Mouse (Mus musculus) intestine, embryonic 16.5 days (tissue): ENCODE data around the gene Aldh18a1. TPM values are rescaled to one million over a fixed set of nuclear protein-coding genes. Genes with fewer than 3 reads are reported as not detected.

Source experiments
- ATAC-seq: fragments of 200-750 bp; cut with Nextera tagmentation; 2 replicates; pipeline ENCODE4 v1.8.0; 2017; ENCODE audit warnings: moderate TSS enrichment, moderate library complexity
- H3K27ac ChIP-seq: fragments of 300-500 bp; sonication (generic); 2 replicates; pipeline ENCODE4 v1.5.1; 2014; ENCODE audit warnings: mild to moderate bottlenecking, low read length
- H3K27me3 ChIP-seq: fragments of 300-500 bp; sonication (generic); replicated peaks from 2 replicates; pipeline ENCODE4 v1.6.1; 2014; ENCODE audit warnings: low read length, control low read depth, mixed read lengths; ENCODE audit not compliant: control insufficient read depth, insufficient read depth
- H3K36me3 ChIP-seq: fragments of 300-500 bp; sonication (generic); 2 replicates; pipeline ENCODE4 v1.6.1; 2014; ENCODE audit warnings: low read length, control low read depth; ENCODE audit not compliant: control insufficient read depth, insufficient read depth
- H3K4me1 ChIP-seq: fragments of 300-500 bp; sonication (generic); 2 replicates; pipeline ENCODE4 v1.6.1; 2014; ENCODE audit warnings: low read length, control low read depth, mixed read lengths; ENCODE audit not compliant: control insufficient read depth, insufficient read depth
- H3K4me2 ChIP-seq: fragments of 300-500 bp; sonication (generic); 2 replicates; pipeline ENCODE4 v1.6.1; 2014; ENCODE audit warnings: low read depth, low read length, control low read depth
- H3K4me3 ChIP-seq: fragments of 300-500 bp; sonication (generic); 2 replicates; pipeline ENCODE4 v1.5.1; 2014; ENCODE audit warnings: mild to moderate bottlenecking, low read length
- H3K9ac ChIP-seq: fragments of 300-500 bp; sonication (generic); 2 replicates; pipeline ENCODE4 v1.6.1; 2014; ENCODE audit warnings: low read depth, low read length
- H3K9me3 ChIP-seq: fragments of 300-500 bp; sonication (generic); 2 replicates; pipeline ENCODE4 v1.6.1; 2016; ENCODE audit warnings: low read length, control low read depth; ENCODE audit not compliant: control insufficient read depth
- WGBS: fragments of 180-500 bp; shearing (Covaris S2); extraction: QIAGEN DNeasy Blood & Tissue Kit; methylation state at CpG from one replicate; pipeline ENCODE4 v1.1.7; 2014; 5-methylcytosine and 5-hydroxymethylcytosine counted together
- polyA plus RNA-seq: library from polyadenylated mRNA; unstranded; fragments of >200 nt; fragmentation: Nextera tagmentation; extraction: Ambion mirVana; gene quantifications from 2 replicates; pipeline ENCODE4 v1.2.1, GENCODE M21; 2015

The Aldh18a1 gene
- polyA plus RNA-seq, 1 experiment from 2014 or later = 299 TPM

DNA sequence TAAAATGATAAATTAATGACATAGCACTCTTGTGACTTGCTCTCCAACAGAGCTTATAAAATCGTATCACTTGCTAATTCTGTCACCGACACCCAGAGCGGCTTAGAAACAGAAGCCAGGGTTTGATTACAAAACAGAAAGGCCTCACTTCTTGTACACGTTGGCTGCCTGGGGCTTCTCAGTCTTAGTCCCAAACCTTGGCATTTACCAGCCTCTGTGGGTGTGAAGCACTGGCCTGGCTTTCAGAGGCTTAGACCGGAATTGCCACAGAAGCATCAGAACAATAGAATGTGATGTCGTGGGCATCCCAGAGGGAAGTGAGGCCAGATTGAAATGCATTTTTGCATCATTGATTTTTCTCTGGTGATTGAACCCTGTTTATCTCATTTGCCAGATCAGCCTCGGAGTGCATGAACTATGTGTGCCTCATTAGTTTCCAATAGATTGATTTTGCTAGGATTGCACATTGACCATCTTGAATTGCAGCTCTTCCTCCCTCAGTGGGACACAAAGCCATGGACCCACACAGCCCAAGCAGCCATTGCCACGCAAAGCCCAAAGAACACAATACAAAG lies 64.7 kb downstream of the Aldh18a1 start:
- no peaks in the 10 kb centered on the region for H3K9me3 ChIP-seq
- H3K4me1 ChIP-seq = no peaks in the 10 kb centered on the region; the same call in 1 of the 2 replicates
- no peak for ATAC-seq
- H3K36me3 ChIP-seq = no peaks in the 10 kb centered on the region
- H3K27ac ChIP-seq = no peak overlapping the region
- WGBS = 71% methylated on average over 8 of the region's 8 CpGs
- H3K27me3 ChIP-seq = no peaks in the 10 kb centered on the region
- no peak overlapping the region for H3K4me2 ChIP-seq
- H3K9ac ChIP-seq = no peak overlapping the region
- H3K4me3 ChIP-seq = no peak overlapping the region

- no peak overlapping the region for H3K27ac ChIP-seq
- H3K4me2 ChIP-seq = no peak overlapping the region
- H3K4me3 ChIP-seq = no peak overlapping the region
- WGBS = 63% methylated on average over 5 of the region's 5 CpGs
- H3K36me3 ChIP-seq = no peaks in the 10 kb centered on the region
- no peak for ATAC-seq
- no peaks in the 10 kb centered on the region for H3K4me1 ChIP-seq
- H3K9ac ChIP-seq = no peak overlapping the region
- no peaks in the 10 kb centered on the region for H3K27me3 ChIP-seq
- H3K9me3 ChIP-seq = no peaks in the 10 kb centered on the region
Observed at GRCm38 (mm10) chr19:40520403-40520802, 67.9 kb downstream of the Aldh18a1 start.

DNA sequence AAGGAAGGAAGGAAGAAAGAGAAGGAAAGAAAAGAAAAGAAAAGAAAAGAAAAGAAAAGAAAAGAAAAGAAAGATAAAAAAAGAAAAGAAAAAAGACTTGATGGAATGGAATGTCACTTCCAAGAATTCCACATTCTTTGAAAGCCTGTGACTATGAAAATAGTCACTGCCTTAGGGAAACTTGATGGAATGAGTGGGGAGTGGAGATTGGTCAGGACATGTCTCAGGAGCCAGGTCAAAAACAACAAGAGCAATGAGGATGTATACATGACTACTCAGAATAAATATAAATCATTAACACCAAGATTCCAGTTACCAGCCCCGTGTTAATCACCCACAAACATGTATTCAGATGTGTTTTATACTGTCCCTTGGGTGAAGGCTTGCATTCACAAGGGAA lies 69.6 kb downstream of the Aldh18a1 start:
- no peaks in the 10 kb centered on the region for H3K4me1 ChIP-seq
- WGBS = 58% methylated on average over 1 of the region's 1 CpGs
- ATAC-seq = no peak
- no peak overlapping the region for H3K4me3 ChIP-seq
- H3K36me3 ChIP-seq = no peaks in the 10 kb centered on the region
- no peaks in the 10 kb centered on the region for H3K27me3 ChIP-seq
- no peak overlapping the region for H3K9ac ChIP-seq
- H3K9me3 ChIP-seq = no peaks in the 10 kb centered on the region
- H3K27ac ChIP-seq = no peak overlapping the region
- H3K4me2 ChIP-seq = no peak overlapping the region

DNA sequence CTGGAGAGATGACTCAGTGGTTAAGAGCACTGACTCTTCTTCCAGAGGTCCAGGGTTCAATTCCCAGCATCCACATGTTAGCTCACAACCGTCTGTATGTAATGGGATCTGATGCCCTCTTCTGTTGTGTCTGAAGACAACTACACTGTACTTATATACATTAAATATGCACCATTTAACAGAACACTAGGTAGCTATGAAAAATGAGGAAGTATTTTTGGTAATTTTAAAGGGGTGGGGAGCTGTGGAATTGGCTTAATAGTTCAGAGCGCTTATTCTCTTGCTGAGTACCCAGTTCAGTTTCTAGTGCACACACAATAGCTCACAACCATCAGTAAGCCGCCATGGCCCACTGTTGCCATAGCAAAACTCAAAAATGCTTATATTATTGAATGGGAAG lies 72.7 kb downstream of the Aldh18a1 start:
- Histone ChIP-seq H3K4me2 (no peak overlapping the region), H3K27ac (no peak overlapping the region), H3K4me1 (peaks cover 8% of the 10 kb centered on the region), H3K9ac (no peak overlapping the region), H3K27me3 (no peaks in the 10 kb centered on the region), H3K4me3 (no peak overlapping the region), H3K9me3 (no peaks in the 10 kb centered on the region), H3K36me3 (no peaks in the 10 kb centered on the region)
- ATAC-seq = no peak
- 93% methylated on average over 3 of the region's 3 CpGs for WGBS

GRCm38 (mm10) chr19:40514376-40514775 lies 73.9 kb downstream of the Aldh18a1 start:
- Histone ChIP-seq H3K9me3 (no peaks in the 10 kb centered on the region), H3K36me3 (no peaks in the 10 kb centered on the region), H3K4me1 (peaks cover 8% of the 10 kb centered on the region), H3K4me3 (no peak overlapping the region), H3K27ac (no peak overlapping the region), H3K27me3 (no peaks in the 10 kb centered on the region), H3K4me2 (no peak overlapping the region), H3K9ac (no peak overlapping the region)
- no peak for ATAC-seq
- 75% methylated on average over 7 of the region's 7 CpGs for WGBS

GRCm38 (mm10) chr19:40513632-40514078 lies 74.6 kb downstream of the Aldh18a1 start, which contains the start of gene Sorbs1:
Gene Sorbs1 (minus strand): TSS chr19:40513779.
- Histone ChIP-seq H3K4me3 (peak within 1 kb of the TSS; percentile 78), H3K27me3 (no peaks in the 10 kb centered on the region), H3K36me3 (no peaks in the 10 kb centered on the region), H3K9me3 (no peaks in the 10 kb centered on the region), H3K9ac (peak within 1 kb of the TSS; percentile 88), H3K4me1 (peaks cover 10% of the 10 kb centered on the region), H3K27ac (peak within 1 kb of the TSS; percentile 90), H3K4me2 (peak within 1 kb of the TSS; percentile 85)
- ATAC-seq = peak; percentile 99
- WGBS = under 1% methylated on average over 51 of the region's 51 CpGs

- Histone ChIP-seq H3K4me1 (peaks cover 10% of the 10 kb centered on the region), H3K9ac (peak overlapping the region; percentile 88), H3K9me3 (no peaks in the 10 kb centered on the region), H3K4me3 (peak overlapping the region; percentile 78), H3K27me3 (no peaks in the 10 kb centered on the region), H3K36me3 (no peaks in the 10 kb centered on the region), H3K27ac (peak overlapping the region; percentile 90), H3K4me2 (peak overlapping the region; percentile 85)
- peak; percentile 20 for ATAC-seq
- WGBS = 2% methylated on average over 34 of the region's 34 CpGs
Observed at GRCm38 (mm10) chr19:40512500-40513421, 75.5 kb downstream of the Aldh18a1 start.

- Histone ChIP-seq H3K27ac (peak overlapping the region; percentile 3; the same call in 1 of the 2 replicates), H3K9me3 (no peaks in the 10 kb centered on the region), H3K9ac (peak overlapping the region; percentile 88), H3K27me3 (no peaks in the 10 kb centered on the region), H3K4me3 (peak overlapping the region; percentile 78), H3K36me3 (no peaks in the 10 kb centered on the region), H3K4me1 (peaks cover 10% of the 10 kb centered on the region), H3K4me2 (peak overlapping the region; percentile 85)
- ATAC-seq = 0 out of 2 replicates have a peak, but pooled peaks have one; percentile 16
- 16% methylated on average over 5 of the region's 5 CpGs for WGBS
Observed at GRCm38 (mm10) chr19:40511679-40512309, 76.5 kb downstream of the Aldh18a1 start.

GRCm38 (mm10) chr19:40511100-40511439 lies 77.2 kb downstream of the Aldh18a1 start:
- Histone ChIP-seq H3K4me2 (0 out of 2 replicates have a peak overlapping the region, but pooled peaks have one; percentile 1), H3K4me3 (no peak overlapping the region)

More at GRCm38 (mm10) chr19:40511100-40511439, 77.2 kb downstream of the Aldh18a1 start:
- Histone ChIP-seq H3K9me3 (no peaks in the 10 kb centered on the region), H3K27ac (no peak overlapping the region), H3K9ac (peak overlapping the region; percentile 33; the same call in 1 of the 2 replicates), H3K4me1 (peaks cover 10% of the 10 kb centered on the region), H3K36me3 (no peaks in the 10 kb centered on the region), H3K27me3 (no peaks in the 10 kb centered on the region)
- 63% methylated on average over 8 of the region's 8 CpGs for WGBS
- ATAC-seq = no peak
